Mouse (Mus musculus) ovary, postnatal 36 days (tissue): ENCODE results near the gene Arl11.
"Not testable (repeated sequence)": the region's sequence is repeated elsewhere in the genome, so short reads cannot be mapped to it uniquely, and the experiment has no call there.

Experiments used
- DNase-seq: peaks from one replicate; pipeline ENCODE4 v3.0.0; 2022; ENCODE audit warnings: low spot score, mixed read lengths

Gene Arl11

DNA sequence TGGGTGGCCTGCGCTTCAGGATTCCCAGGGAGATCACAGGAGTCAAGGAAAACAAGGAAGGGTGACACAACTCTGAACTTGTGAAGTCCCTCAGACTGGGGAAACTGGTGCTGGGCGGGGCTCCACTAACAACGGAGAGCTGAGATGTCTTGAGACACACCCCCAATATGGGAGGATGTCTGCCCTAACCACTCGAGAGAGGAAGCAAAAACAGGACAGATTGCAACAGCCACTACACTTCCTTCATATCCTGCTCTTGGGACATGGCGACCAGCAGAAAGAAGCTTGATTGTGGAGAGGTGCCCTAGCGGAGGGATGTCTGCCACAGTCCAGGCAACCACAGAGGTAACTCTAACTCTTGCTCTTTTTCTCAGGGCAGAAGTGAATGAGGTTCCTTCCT, at the start of gene Arl11:
Gene Arl11 (plus strand): TSS at position 161 of the 400 bp plus-strand sequence.
- DNase-seq, result no peak

DNA sequence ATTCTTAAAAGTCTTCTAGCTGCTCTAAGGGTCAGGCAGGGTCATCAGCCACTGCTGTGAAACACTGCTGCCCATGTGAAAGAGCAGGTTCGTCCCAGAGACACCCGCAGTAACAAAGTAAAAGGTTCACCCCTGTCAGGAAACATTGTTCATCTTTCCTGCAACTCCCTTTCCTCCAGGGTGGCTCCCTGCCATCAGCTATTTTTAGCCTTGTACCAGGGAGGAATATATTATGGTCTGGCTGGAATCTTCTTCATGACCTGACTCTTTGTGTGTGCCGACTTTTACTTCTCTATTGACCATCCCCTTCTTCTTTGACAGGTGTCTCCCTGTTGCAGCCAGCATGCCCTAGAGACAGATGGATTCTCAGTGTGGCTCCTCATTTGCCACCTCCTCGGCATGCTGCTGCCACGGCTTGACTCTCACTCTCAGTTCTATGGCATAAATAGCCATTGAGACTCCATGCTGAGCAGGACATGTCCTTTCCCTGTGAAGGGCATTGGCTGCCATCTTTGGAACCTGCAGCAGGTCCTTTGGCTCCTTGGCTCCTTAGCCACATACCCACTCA, 41.6 kb upstream of the Arl11 start:
- DNase-seq, result no peak

DNA sequence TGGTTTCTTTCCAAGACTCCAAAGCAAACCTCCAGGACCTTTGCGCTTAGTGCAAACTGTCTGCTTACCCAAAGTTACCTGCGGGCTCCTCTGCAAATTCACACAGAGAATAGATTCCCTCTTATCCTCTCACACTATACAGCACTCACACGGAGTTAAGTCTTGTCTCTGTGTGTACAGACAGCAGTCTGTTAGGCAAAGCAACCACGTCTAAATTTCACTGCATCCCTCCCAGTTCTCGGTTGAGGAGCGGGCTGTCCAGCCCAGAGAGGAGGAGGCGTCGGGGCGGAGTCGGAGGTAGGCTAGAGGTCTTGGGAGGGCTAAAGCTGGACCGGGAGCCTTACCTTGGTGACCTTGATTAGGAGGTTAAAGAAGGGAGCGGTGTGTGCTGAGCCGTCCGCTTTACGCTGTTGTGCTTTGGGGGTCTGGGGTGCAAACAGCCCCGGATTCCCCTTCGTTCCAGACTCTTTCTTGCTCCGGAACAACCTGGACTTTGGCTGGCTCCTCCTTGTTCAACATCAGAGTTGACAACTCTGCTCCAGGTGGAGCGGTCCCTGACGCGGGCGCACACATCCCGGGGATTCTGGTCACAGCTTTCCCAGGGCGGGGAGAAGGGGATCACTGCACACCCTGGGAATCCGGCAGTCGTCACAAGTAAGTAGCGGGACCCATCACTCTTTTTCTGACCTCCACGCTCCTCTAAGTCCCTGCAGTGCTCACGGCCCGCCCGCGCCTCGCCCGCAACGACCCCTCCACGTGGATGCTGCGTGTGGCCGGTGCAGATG, 34.9 kb upstream of the Arl11 start:
- no peak for DNase-seq

- peak; percentile 48 for DNase-seq
Measured at GRCm38 (mm10) chr14:61277285-61277684, 32.3 kb upstream of the Arl11 start.

- DNase-seq, result no peak
Measured at GRCm38 (mm10) chr14:61278676-61279300, 30.8 kb upstream of the Arl11 start.

GRCm38 (mm10) chr14:61288606-61289286, 20.8 kb upstream of the Arl11 start:
- DNase-seq, result no peak

DNA sequence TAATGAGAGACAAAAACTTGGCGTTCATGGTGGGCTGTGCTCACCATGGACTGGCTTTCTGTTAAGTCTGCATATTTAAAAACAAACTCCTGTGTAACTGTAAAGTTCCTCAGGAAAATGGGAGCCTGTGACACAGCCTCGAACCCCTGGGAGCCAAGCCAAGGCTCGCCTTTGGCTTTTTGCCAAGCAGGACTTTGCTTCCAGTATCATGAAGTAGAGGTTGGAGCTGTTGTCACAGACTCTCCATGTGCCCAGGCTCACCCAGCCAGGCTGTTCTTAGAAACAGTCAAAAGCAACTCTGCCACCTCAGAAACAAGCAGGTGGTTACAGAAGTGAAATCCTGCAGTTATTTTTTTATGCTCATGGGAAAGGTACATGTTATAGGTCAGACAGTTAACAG, 18.9 kb upstream of the Arl11 start:
- peak; percentile 54 for DNase-seq

DNA sequence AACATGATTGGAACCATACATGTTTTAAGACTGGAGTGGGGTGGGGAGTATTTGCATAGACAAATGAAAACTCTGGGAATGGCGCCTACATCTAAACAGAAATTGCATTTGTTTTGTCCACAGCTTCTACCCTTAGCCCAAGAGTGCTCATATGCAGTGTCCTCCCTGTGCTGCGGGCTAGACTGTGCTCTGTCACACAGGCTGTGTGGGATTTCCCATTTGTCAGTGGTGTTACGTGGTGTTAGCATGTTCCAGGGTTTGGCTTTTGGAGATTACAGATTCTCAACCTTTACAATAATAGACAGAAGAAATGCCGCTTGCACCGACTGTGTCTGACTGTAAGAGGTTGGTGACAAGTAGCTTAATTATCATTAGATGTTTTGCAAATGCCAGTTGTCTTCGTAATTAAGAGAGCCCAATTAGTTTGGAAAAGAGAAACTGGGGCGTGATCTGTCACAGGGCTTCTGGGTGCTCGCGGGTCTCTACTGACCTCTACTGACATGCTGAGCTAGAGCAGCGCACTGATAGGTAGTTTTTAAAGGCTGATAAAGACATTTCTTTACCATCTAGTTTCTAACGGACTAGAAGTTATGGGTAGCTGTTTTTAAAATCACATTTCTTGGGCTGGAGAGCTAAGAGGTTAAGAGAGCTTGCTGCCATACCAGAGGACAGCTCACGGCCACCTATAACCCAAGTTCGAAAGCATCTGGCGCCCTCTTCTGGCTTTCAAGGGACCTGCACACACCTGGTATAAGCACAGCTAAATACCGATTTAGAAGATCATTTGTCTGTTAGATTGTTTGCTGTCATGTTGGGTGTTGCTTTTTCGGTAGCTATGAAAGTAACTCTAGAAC, 15.4 kb upstream of the Arl11 start:
- peak; percentile 54 for DNase-seq

DNA sequence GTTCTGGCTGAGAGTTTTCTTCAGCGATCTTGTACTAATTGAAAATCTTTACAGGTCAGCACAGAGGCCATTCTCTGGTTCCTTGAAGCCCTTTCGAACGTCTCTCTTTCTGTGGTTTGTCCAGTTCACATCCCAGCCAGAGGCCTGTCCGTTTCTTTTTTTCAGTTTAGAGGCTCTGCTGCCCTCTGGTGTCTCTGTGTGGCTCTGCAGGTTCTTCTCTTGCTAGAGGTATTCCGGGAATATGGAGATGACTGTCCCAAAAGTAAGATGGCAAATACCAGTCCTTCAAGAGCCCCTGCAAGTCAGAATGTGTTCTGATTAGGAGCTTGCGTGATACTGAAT, 14.8 kb upstream of the Arl11 start:
- peak; percentile 38 for DNase-seq

DNA sequence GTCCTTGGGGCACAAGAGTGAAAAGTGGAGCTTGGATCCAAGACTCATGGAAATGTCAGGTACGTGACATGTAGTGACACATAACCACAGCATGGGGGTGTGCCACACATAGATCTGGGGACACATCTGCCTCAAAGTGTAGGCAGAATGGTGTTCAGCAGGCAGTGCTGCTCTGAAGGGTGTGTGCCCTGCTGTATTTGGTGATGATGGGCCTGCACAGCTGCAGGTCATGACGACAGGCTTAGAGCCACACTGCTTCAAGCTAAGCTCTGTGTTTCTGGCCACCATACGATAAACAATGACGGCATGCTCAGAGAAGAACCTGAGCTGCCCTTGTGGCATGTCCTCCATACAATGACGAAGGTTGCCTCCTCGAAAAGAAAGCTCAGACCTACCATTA, 9.7 kb upstream of the Arl11 start:
- no peak for DNase-seq

DNA sequence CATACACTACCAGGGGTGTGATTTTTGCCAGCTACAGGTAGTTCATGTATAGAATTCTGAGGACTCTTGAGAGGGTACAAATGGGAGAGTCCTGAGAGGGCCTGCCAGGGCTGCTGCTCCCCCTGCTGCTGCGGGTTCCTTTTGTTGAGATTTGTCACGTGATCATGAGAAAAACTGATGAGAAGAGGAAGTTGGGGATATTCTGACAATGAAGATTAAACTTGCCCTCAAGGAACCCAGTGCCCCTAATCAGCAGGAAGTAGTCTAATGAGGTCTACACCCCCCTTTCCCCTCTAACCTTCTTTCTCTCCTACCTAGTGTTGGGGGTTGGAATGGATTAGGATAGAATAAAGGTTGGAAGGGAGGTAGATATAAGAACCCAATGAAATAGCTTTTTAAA, 8.2 kb upstream of the Arl11 start:
- DNase-seq, result no peak

GRCm38 (mm10) chr14:61302428-61302827, 7.1 kb upstream of the Arl11 start:
- DNase-seq, result no peak

GRCm38 (mm10) chr14:61303969-61304609, 5.5 kb upstream of the Arl11 start:
- DNase-seq, result no peak

DNA sequence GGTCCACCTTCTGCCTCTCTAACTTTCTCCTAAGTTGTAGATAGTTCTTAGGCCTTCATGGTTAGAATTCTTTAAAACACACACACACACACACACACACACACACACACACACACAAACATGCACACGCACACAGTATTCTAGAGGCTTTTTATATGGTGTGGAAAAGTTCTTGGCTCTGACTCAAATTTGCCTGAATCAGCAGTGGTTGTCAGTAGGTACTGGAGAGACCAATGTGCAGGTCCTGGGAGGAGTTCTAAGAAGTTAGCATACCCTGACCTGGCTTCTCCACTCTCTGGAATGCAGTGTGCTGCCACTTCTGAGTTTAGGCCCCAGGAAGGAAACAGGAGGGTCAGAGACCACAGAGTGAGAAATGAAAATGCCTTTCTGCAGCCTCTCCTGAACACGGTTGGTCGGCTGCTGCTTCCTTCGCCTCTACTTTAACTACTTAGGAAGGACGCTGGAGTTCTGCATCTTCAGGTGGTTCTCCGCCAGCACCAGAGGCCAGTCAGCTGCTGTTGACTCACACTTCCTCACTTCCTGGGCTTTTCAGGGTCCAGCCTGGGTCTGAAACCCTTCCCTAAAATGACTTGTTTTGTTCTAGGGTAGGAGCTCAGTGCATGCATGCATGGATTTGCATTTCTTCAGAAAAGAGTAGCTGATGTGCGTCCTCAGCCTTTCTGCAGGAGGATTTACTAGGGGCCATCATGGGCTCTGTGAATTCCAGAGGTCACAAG, 651 bp downstream of the Arl11 start:
- DNase-seq, result no peak

DNA sequence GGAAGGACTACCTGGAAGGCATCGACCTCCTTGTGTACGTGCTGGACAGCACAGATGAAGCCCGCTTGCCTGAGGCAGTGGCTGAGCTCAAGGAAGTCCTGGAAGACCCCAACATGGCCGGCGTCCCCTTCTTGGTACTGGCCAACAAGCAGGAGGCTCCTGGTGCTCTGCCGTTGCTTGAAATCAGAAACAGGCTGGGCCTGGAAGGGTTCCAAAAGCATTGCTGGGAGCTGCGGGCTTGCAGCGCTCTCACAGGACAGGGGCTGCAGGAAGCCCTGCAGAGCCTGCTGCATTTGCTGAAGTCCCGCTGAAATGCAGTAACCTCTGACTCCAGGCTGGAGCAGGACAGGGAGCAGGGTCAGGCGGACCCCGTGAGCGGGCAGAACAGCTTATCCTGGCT, 1.4 kb downstream of the Arl11 start:
- no peak for DNase-seq

DNA sequence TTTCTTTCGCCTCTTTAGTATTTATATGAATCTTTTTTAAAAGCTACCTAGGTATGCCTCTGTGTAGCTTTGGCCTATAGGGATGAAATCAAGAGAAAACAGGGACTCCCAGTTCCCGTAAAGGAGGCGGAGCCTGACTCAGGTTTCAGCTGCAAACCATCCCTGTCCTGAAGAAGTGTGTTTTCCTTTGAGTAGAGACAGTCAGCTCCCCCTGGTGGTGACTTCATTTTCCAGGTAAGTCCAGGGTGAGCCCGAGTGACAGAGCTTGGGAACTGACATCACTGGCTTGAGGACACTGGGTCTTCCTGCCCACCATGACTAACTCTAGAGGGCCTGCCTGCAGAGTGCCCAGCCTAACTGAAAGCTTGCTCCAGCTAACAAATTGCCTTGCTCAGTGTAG, 7.3 kb downstream of the Arl11 start:
- peak; percentile 12 for DNase-seq

- no peak for DNase-seq
Measured at GRCm38 (mm10) chr14:61320765-61321164, 11.2 kb downstream of the Arl11 start.

- no peak for DNase-seq
Measured at GRCm38 (mm10) chr14:61321200-61321599, 11.6 kb downstream of the Arl11 start.

GRCm38 (mm10) chr14:61322740-61323139, 13.2 kb downstream of the Arl11 start:
- no peak for DNase-seq

- DNase-seq, result not testable (repeated sequence)
Measured at GRCm38 (mm10) chr14:61327007-61327406, 17.5 kb downstream of the Arl11 start.
